In genomic region chr10:41937176-41937575, GRCm38 (mm10) we compare ENCODE assay signal across 8 mouse cellular contexts.
DNase-seq lines count a peak whose midpoint lies in the region; ATAC-seq and TF ChIP-seq lines count a peak whose summit lies in the region.

No protein-coding gene starts in this region.

- intact Hi-C loops in heart, postnatal 36 days (cut with DNase I), result loop anchor here (5.0 kb wide), 1 partner anchor 95 kb away; no protein-coding TSS in a partner anchor
- intact Hi-C loops in left cerebral cortex, adult 2 months (cut with DNase I), result no loop called here

- no peak overlapping the region for H3K4me3 ChIP-seq in heart, embryonic 12.5 days
- H3K4me3 ChIP-seq in forebrain, embryonic 15.5 days, result no peak overlapping the region
- peak overlapping the region; percentile 82 for H3K4me3 ChIP-seq in megakaryocyte, embryonic 14.5 days (replicated peaks)
- H3K4me3 ChIP-seq in left cerebral cortex, adult 2 months, result no peak overlapping the region
- H3K4me3 ChIP-seq in midbrain, embryonic 14.5 days (replicated peaks; ENCODE audit: low read depth, low read length), result no peak overlapping the region

- TF ChIP-seq CTCF in left cerebral cortex, adult 2 months (IDR thresholded peaks at IDR 0.05), result no peak

- H3K4me1 ChIP-seq in heart, embryonic 12.5 days (replicated peaks), result peaks cover 55% of the 10 kb centered on the region
- peaks cover 56% of the 10 kb centered on the region for H3K4me1 ChIP-seq in forebrain, embryonic 15.5 days
- peaks cover 48% of the 10 kb centered on the region for H3K4me1 ChIP-seq in megakaryocyte, embryonic 14.5 days
- H3K4me1 ChIP-seq in midbrain, embryonic 14.5 days (ENCODE audit: control insufficient read depth, insufficient read depth, low read length), result peaks cover 6% of the 10 kb centered on the region; the same call in 1 of the 2 replicates

- no peaks in the 10 kb centered on the region for H3K27me3 ChIP-seq in heart, embryonic 12.5 days (replicated peaks)
- no peaks in the 10 kb centered on the region for H3K27me3 ChIP-seq in forebrain, embryonic 15.5 days
- H3K27me3 ChIP-seq in megakaryocyte, embryonic 14.5 days (replicated peaks), result peaks cover 3% of the 10 kb centered on the region
- no peaks in the 10 kb centered on the region for H3K27me3 ChIP-seq in midbrain, embryonic 14.5 days (ENCODE audit: control insufficient read depth, insufficient read depth, low read length)

- DNase-seq in heart, postnatal 36 days, result no peak
- no peak for DNase-seq in layer of hippocampus, adult 11-12 months (ENCODE audit: low spot score)
- no peak for DNase-seq in left cerebral cortex, adult 2 months (ENCODE audit: extremely low spot score in 1 of 2, low spot score in 2 of 2)
- no peak for DNase-seq in midbrain, embryonic 14.5 days

- peak overlapping the region; percentile 13; the same call in 1 of the 2 replicates for H3K27ac ChIP-seq in heart, embryonic 12.5 days (ENCODE audit: poor library complexity, severe bottlenecking)
- H3K27ac ChIP-seq in forebrain, embryonic 15.5 days (replicated peaks), result peak overlapping the region; percentile 76; the same call in 1 of the 2 replicates
- H3K27ac ChIP-seq in left cerebral cortex, adult 2 months, result no peak overlapping the region
- H3K27ac ChIP-seq in midbrain, embryonic 14.5 days (replicated peaks; ENCODE audit: low read depth, low read length), result no peak overlapping the region

- no peak for ATAC-seq in heart, embryonic 12.5 days (ENCODE audit: insufficient number of reproducible peaks, low FRiP score)
- peak; percentile 98 for ATAC-seq in CD4-positive, CD25-positive, alpha-beta regulatory T cell, adult 4 months
- ATAC-seq in forebrain, embryonic 15.5 days (replicated peaks), result no peak
- no peak for ATAC-seq in midbrain, embryonic 14.5 days (ENCODE audit: low FRiP score, low TSS enrichment)

- H3K36me3 ChIP-seq in heart, embryonic 12.5 days, result no peaks in the 10 kb centered on the region
- H3K36me3 ChIP-seq in forebrain, embryonic 15.5 days, result no peaks in the 10 kb centered on the region
- H3K36me3 ChIP-seq in megakaryocyte, embryonic 14.5 days (replicated peaks; ENCODE audit: low read length), result peaks cover 10% of the 10 kb centered on the region
- no peaks in the 10 kb centered on the region for H3K36me3 ChIP-seq in midbrain, embryonic 14.5 days (ENCODE audit: control insufficient read depth, insufficient read depth, low read length)

- no peak overlapping the region for H3K4me2 ChIP-seq in heart, embryonic 12.5 days
- H3K4me2 ChIP-seq in forebrain, embryonic 15.5 days (replicated peaks), result no peak overlapping the region
- H3K4me2 ChIP-seq in midbrain, embryonic 14.5 days (ENCODE audit: low read length), result no peak overlapping the region

- WGBS in heart, embryonic 12.5 days, result 41% methylated on average over 4 of the region's 4 CpGs
- WGBS in forebrain, embryonic 15.5 days, result 55% methylated on average over 4 of the region's 4 CpGs
- 79% methylated on average over 4 of the region's 4 CpGs for WGBS in midbrain, embryonic 14.5 days

- peaks cover 7% of the 10 kb centered on the region; the same call in 1 of the 2 replicates for H3K9me3 ChIP-seq in heart, embryonic 12.5 days (replicated peaks)
- no peaks in the 10 kb centered on the region; the same call in 1 of the 2 replicates for H3K9me3 ChIP-seq in forebrain, embryonic 15.5 days
- peaks cover 5% of the 10 kb centered on the region for H3K9me3 ChIP-seq in megakaryocyte, embryonic 14.5 days
- H3K9me3 ChIP-seq in midbrain, embryonic 14.5 days (ENCODE audit: control insufficient read depth, low read length), result no peaks in the 10 kb centered on the region

- H3K9ac ChIP-seq in heart, embryonic 12.5 days, result no peak overlapping the region
- H3K9ac ChIP-seq in forebrain, embryonic 15.5 days (replicated peaks), result no peak overlapping the region
- H3K9ac ChIP-seq in midbrain, embryonic 14.5 days (replicated peaks; ENCODE audit: low read length), result no peak overlapping the region

Comparison
In these comparisons a context has a peak if more than half of its experiments do, and no peak if none do; other contexts are left out.
1. H3K27ac ChIP-seq: peak in heart, embryonic 12.5 days (single experiment) and forebrain, embryonic 15.5 days (single experiment); none in left cerebral cortex, adult 2 months (single experiment) and midbrain, embryonic 14.5 days (single experiment).